Mouse (Mus musculus) c-Kit-negative CD71-positive TER-119-positive erythroid progenitor cells, embryonic 14.5 days (primary cell): ENCODE data around the gene Cep57l1.

Experiments
- DNase-seq: peaks from one replicate; pipeline ENCODE4 v3.0.0-alpha.2; 2013; ENCODE audit warnings: low read depth, low spot score

Cep57l1 gene

GRCm38 (mm10) chr10:41744006-41744405, 65.7 kb downstream of the Cep57l1 start:
- DNase-seq: no peak

DNA sequence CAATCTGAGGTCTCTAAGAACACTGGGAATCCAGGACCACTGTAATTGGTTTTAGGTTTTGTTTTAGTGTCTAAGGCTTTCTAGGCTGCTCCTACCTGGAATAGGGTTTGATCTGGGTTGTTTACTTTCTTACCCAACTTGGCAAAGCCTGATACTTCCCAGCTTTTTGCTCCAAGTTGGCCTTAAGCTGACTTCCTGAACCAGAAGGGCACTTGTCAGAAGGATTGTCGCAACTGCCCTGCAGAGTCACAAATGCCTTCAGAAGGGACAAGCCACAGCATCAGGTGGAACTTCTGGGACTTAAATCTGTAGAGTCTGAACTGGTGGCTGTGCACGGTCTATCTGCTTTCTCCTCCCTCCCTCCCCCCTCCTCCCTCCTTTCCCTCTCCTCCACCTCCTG, 69.5 kb downstream of the Cep57l1 start:
- DNase-seq: no peak

GRCm38 (mm10) chr10:41737245-41737644, 72.4 kb downstream of the Cep57l1 start:
- DNase-seq: no peak

GRCm38 (mm10) chr10:41735398-41735797, 74.3 kb downstream of the Cep57l1 start:
- no peak for DNase-seq

DNA sequence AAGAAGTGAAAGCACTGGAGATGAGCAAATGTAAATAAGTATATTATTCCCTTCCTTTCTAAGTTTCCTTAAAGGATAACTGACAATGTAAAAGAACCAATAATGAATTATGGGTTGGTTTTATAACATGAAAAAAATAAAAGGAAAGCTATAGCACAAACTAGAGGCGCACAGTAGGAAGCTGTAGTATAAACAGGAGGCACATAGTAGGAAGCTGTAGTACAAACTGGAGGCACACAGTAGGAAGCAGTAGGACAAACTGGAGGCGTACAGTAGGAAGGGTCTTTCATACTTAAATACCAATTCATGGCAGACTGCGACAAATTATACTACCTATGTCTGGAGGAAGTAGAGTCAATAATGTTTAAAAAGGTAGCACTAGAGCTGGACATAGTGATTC, 76.5 kb downstream of the Cep57l1 start:
- no peak for DNase-seq

DNA sequence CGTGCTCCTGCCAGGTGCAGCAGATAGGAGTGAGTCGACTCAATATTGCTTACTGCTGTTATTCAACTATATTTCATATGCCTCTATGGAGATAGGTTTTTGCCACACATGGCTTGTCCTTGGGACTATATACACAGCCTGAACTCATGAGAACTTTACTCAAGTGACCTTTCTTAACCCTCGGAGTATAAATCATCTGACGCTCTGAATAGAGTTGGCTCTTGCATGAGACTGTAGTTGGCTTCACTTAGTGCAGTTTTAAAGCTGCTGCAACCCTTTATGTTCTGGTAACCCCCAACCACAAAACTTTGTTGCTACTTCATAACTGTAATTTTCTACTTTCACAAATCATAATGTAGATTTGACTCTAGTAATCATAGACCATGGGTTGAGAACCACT, 77.7 kb downstream of the Cep57l1 start:
- DNase-seq: no peak

DNA sequence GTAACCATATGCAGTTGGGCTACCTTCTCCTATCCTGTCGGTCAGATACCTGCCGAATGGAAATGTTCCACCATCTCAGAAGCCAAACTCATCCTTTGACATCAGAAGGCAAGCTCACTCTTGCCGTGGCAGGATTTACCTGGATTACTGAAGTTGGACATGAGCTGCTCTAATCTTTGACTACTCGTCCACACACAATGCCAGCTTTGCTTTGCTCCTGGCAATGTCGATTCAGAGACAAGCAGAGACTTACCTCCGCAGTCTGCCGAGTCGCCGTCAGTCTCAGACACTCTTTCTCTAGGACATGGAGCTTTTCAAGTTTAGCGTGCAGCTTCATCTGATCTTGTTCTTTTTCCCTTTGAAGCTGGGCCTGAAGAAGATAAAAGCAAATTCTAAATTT, 78.9 kb downstream of the Cep57l1 start:
- DNase-seq: no peak

DNA sequence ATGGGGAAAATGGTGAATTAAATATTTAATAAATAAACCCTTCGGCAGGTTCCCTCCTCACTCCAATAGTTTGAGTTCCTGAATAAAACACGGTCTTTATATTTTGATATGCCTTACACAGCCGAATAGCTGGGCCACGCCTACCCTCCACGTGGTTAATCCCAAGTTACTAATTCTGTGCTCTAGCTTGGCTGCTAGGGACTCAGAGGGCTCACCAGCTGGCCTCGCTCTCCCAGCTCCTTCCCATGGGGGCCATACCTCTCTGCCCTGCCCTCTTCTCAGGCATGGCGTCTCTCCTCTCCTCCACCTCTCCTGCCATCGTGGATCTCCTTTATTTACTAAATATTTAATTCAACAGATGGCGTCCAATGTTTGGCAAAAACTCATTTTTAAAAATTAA, 83.5 kb downstream of the Cep57l1 start:
- DNase-seq: no peak

DNA sequence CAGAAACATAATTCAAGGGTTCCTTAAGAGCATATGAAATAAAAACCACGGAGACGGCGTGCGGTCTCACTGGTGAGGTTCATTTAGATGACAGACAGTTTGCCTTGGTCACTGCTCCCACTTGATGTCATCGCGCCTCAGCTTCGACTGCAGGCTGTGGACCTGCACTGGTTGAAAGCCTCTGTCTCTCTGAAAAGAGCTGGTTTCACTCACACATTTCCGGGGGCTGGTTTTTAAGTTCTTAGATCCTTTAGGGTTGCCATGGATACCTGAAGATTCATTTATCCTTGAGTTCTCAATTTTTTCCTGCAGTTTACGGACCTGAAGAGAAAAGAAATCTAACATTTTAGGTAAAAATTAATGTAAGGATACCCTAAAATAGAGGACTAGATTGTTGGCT, 90.1 kb downstream of the Cep57l1 start:
- DNase-seq: no peak

- DNase-seq: no peak
These were observed 93.4 kb downstream of the Cep57l1 start, which contains the start of gene Ccdc162 for GRCm38 (mm10) chr10:41716029-41716897. Gene Ccdc162 (minus strand): TSS chr10:41716634.

DNA sequence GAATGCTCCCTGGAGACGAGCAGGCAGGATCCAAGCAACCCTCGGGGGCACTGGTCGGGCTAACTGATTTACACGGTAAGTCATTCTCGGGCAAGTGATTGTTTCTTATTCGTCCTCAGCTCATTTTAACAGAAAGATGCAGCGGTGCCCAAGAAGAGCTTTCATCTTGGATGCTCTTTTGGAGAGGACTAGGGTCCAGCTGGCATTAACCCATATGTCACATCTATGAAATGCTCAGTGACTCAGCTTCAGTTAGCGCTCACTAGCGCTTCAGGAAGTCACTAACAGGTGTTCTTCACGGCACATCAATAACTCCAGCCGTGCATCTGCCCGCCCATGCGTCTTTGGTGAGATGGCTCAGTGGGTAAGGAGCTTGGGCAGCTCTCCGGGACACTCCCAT, 94.1 kb downstream of the Cep57l1 start:
- DNase-seq: no peak

- DNase-seq: no peak
These were observed 98.2 kb downstream of the Cep57l1 start for GRCm38 (mm10) chr10:41711467-41711866.

DNA sequence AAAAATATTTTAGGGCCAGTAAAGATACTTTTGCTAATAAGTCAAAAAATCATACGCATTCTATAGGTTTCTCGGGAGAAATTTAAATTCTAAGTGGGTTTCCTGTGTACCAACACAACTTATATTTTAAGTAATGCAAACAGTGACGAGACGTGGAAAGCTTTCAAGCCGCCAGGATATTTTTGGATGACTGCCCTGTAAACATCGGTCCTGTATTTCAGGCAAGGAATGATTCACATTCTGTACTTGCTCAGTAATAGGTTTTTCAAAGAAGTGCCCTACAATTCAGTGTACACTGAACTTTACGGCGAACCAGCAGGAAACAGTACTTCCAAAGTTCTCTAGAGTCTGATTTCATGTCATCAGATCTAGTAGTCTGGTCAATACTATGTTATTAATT, 98.9 kb downstream of the Cep57l1 start:
- no peak for DNase-seq

DNA sequence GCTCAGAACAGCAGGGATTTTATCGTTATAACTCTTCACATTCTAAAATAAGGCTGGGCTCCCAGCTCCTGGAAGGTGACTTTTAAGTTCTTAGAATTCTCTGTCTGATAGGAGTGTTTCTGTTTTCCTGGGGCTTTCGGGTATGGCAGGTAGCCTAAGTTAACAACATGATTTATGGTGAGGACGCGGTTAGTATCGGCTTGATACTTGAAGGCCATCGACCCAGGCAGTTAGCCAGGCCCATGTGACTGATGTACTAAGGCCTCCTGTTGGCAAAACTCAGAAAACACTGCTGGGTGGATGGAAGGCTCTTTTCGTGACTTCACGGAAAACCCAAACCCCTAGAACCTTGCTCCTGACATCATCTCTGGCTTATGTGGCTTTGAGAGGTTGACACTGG, 100.3 kb downstream of the Cep57l1 start:
- DNase-seq: no peak

GRCm38 (mm10) chr10:41699669-41700068, 110.0 kb downstream of the Cep57l1 start:
- DNase-seq: no peak

DNA sequence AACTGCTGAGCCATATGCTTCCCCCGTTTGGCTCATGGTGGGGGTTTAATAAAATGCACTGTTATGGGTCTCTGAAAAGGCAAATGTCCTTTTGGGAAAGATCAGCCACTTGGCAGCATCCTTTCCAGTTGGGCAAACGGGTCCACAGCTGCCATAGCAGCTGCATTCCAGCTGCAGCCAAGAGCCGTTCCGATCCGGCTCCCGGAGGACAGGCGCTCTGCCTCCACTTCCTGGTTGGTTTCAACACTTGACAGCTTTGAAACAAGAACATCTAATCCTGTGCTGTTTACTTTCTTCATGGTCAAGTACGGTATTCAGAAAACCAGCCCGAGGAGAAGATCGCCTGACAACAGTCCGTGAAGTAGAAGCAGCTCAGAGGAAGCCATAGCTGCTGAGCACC, 112.6 kb downstream of the Cep57l1 start:
- DNase-seq: no peak

- no peak for DNase-seq
These were observed 118.7 kb downstream of the Cep57l1 start for GRCm38 (mm10) chr10:41690978-41691377.

DNA sequence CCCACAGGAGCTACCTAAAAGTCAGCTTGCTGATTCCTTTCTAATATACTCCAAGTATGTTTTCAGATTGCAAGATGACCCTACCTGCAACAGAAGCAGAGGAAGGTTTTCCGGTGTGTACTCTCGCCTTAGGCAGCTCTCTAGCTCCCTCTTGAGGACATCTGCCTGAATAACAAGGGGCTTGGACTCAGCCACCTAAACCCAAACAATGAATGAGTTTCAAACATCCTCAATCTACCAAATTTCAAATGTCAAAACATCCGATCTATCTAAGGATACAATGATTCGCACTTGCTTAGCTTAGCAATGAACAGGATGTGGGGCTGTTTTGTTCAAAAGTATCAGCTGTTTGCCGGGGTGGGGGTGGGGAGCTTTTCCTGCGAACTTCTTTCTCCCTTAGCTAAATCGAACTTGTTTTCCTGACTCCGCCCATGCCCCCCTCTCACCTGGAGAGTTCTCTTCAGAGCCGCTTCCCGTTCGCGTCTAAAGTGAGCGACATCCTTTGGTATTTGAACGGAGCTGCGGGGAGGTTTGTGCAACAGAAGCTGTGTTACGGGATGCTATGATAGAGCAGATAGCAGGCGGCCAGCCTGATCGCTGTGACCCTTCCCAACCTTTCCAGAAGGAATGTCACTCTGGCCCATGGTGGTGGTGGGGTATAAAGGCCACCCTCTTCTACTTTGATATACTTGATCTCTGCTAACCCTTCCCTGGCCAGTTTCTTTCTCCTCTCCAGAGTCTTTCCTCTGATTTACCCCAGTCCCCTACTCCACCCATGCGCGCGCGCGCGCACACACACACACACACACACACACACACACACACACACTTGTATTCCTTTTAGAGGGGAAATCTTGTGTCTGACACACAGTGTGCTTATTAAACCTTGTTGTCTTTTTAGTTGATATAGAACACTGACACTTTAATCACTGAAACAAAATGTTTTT, 119.5 kb downstream of the Cep57l1 start:
- DNase-seq: peak; percentile 30

DNA sequence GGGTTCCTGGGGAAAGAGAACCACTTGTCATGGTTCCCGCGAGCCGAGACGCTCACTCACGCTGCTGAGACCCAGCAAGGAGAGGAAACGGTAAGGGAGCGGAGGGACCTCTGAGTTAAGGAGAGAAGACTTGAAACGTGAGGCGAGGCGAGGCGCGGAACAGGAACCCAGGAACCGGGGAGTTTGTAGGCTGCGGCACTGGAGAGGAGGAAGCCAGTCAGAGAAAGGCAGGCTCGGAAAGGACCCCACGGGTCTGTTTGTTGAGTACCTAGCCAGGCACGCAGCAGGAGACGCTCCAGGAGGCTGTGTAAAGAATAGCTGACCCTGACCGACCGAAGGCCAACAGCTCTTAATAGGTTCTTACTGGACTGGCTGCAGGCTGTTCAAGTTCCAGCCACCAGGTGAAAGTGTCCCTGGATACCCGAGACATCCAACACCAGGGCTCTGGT, 125.1 kb downstream of the Cep57l1 start:
- DNase-seq: no peak

DNA sequence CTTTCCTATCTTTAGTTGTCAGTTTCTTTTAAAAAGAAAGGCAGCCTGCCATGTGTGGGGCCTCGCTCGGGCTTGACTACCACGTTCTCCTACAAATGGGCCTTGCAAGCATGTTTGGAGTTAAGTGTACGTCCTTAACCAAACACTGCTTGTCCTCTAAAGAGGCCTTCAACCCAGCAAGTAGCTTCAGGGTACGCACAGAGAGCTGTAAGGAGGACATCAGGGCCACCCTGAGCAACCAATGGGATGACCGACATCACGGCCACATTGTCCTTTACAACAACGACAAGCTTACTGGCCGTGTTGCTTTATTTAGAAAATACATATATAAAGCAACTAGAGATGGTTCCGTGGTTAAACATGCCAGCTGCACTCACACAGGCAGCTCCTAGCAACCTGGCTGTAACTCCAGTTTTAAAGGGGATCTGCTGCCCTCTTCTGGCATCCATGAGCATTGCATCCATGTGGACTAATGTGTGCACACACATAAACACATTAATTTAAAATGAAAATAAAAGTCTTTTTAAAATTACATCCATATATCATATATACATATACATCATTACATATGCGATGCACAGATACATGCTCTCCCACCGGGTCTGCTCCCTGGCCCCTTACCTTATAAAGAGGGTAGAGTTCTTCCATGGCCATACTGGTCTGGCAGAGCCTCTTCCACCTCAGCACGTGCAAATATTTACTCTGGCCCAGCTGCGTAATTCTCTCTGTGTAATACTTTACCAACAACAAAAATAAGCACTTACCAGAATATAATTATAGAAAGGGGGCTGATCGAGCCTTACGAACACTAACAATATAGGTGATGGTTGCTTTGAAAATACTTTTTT, 126.9 kb downstream of the Cep57l1 start:
- DNase-seq: peak; percentile 53

DNA sequence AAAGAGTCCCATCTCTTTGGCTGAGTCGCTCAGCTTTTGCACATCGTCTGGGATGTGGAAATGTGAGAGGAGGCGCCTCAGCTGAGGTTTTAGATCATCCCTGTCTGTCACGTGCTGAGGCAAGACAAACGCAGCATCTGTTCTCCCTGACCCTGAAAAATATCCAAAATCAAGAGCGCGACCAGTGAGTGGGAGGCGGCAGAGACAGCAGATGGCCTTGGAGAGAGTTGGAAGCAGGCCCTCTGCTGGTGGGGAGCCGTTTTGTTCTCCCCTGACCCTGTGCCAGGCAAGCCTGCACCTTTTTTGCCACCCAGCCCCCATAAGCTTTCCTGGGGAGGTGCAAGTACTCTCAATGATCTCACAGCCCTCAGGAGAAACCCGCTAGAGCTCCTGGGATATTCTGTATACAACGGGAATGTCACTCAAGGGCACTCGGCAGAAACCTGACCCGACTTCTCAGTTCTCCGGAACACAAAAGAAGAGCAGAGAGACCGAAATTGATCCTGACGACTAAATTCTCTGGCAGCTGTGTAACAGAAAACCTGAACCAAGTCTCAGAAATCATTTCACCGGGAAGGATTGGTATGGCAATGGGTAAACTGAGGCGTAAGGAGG, 130.8 kb downstream of the Cep57l1 start:
- no peak for DNase-seq
